Mouse (Mus musculus) urinary bladder, postnatal 10 days (tissue): Measurements from ENCODE around the gene Zbtb8b.
"Not testable (repeated sequence)": the region's sequence is repeated elsewhere in the genome, so short reads cannot be mapped to it uniquely, and the experiment has no call there.

Source experiments
- DNase-seq: peaks from one replicate; pipeline ENCODE4 v3.0.0; 2022; ENCODE audit warnings: low spot score

Zbtb8b gene

GRCm38 (mm10) chr4:129440340-129441063 lies at the start of gene Zbtb8b:
Zbtb8b (minus strand) TSS chr4:129440853.
- peak; percentile 26 for DNase-seq

- no peak for DNase-seq
Measured at GRCm38 (mm10) chr4:129481090-129481489, 40.4 kb upstream of the Zbtb8b start.

- DNase-seq: no peak
Measured at GRCm38 (mm10) chr4:129479863-129480262, 39.2 kb upstream of the Zbtb8b start.

GRCm38 (mm10) chr4:129476047-129476446 lies 35.4 kb upstream of the Zbtb8b start:
- no peak for DNase-seq

- no peak for DNase-seq
Measured at GRCm38 (mm10) chr4:129464286-129464815, 23.7 kb upstream of the Zbtb8b start.

- no peak for DNase-seq
Measured at GRCm38 (mm10) chr4:129463097-129464059, 22.7 kb upstream of the Zbtb8b start.

GRCm38 (mm10) chr4:129462118-129462517 lies 21.5 kb upstream of the Zbtb8b start:
- DNase-seq: no peak

GRCm38 (mm10) chr4:129461183-129461960 lies 20.7 kb upstream of the Zbtb8b start, which contains the start of gene Bsdc1:
Bsdc1 (plus strand) TSS chr4:129461581.
- DNase-seq: peak; percentile 96

GRCm38 (mm10) chr4:129460827-129461182 lies 20.2 kb upstream of the Zbtb8b start:
- DNase-seq: no peak

- no peak for DNase-seq
Measured at GRCm38 (mm10) chr4:129459726-129460125, 19.1 kb upstream of the Zbtb8b start.

- DNase-seq: not testable (repeated sequence)
Measured at GRCm38 (mm10) chr4:129457311-129457710, 16.7 kb upstream of the Zbtb8b start.

- DNase-seq: no peak
Measured at GRCm38 (mm10) chr4:129456126-129456525, 15.5 kb upstream of the Zbtb8b start.

- DNase-seq: no peak
Measured at GRCm38 (mm10) chr4:129455265-129455664, 14.6 kb upstream of the Zbtb8b start.

GRCm38 (mm10) chr4:129451471-129452169 lies 11.0 kb upstream of the Zbtb8b start:
- no peak for DNase-seq

GRCm38 (mm10) chr4:129450851-129451250 lies 10.2 kb upstream of the Zbtb8b start:
- no peak for DNase-seq

GRCm38 (mm10) chr4:129448713-129449112 lies 8.1 kb upstream of the Zbtb8b start:
- no peak for DNase-seq

- no peak for DNase-seq
Measured at GRCm38 (mm10) chr4:129447778-129448563, 7.3 kb upstream of the Zbtb8b start.

GRCm38 (mm10) chr4:129447360-129447759 lies 6.7 kb upstream of the Zbtb8b start:
- no peak for DNase-seq

GRCm38 (mm10) chr4:129441145-129441544 lies 492 bp upstream of the Zbtb8b start:
- no peak for DNase-seq

GRCm38 (mm10) chr4:129418321-129418720 lies 22.3 kb downstream of the Zbtb8b start:
- DNase-seq: no peak
